Comparison of ENCODE assay signal across 9 mouse cellular contexts in the genomic region with DNA sequence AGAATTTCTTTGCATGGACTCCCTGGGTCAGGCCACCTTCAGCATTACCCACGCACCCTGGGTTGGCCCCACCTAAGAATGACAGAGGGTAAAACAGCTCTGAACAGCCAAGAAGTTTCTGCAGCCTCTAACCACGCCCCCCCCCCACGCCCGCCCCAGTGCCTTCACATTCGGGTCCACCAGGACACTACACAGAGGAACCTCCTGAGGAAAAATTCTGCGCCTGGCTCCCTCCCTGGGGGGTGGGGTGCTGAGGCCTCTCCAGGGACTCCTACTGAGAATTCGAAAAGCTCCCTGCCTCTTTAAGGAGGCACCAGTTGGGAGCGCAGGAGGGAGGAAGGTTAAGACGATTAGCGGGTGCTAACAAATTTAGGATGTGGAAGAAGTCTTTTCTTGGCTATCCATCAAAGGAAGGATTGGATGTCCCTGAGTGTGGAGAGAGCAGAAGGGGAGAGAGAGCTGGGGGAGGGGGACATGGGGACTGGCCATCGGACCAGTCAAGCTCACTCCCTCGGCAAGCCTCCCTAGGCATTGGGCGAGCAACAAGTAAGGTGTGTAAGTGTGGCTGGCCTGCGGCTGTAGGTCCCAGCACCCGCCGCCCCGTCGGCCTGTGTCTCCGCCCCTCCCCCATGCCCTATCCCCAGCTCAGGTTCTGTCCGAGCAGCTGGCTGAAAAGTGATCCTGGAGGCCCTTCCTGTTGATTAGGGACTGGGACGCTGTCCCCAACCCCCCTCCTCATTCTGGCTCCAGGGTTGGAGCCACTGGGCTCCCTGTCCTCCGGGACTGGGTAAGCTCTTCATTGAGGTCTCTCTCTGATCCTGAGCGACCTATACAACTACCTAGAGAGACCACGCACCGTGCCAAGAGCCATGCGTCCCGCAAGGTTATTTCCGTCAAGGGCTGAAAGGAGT. TPM values are rescaled to one million over a fixed set of nuclear protein-coding genes. Genes with fewer than 3 reads are reported as not detected.
A peak's percentile ranks its signal among the peaks of the same experiment; 100 is the strongest.
DNase-seq lines count a peak whose midpoint lies in the region; ATAC-seq and TF ChIP-seq lines count a peak whose summit lies in the region.
"Had no signal": no experiment of that assay in that cellular context is flagged by ENCODE, and none has a peak within 500 bp of the region (broad histone marks: within the 10 kb centered on the region; RNA-seq: fewer than 3 reads in every experiment).

No protein-coding gene starts in this region.

- H3K9me3 ChIP-seq in lung, embryonic 15.5 days = no peaks in the 10 kb centered on the region
- H3K9me3 ChIP-seq in limb, embryonic 14.5 days (ENCODE audit: control insufficient read depth, low read length) = no peaks in the 10 kb centered on the region

- H3K4me1 ChIP-seq in lung, embryonic 15.5 days = peaks cover 47% of the 10 kb centered on the region
- peaks cover 18% of the 10 kb centered on the region for H3K4me1 ChIP-seq in limb, embryonic 14.5 days (ENCODE audit: control insufficient read depth, insufficient read depth, low read length)

- H3K36me3 ChIP-seq in lung, embryonic 15.5 days = no peaks in the 10 kb centered on the region; the same call in 1 of the 2 replicates
- H3K36me3 ChIP-seq in limb, embryonic 14.5 days (ENCODE audit: control insufficient read depth, insufficient read depth, low read length) = no peaks in the 10 kb centered on the region

- peaks cover 4% of the 10 kb centered on the region; the same call in 1 of the 2 replicates for H3K27me3 ChIP-seq in lung, embryonic 15.5 days
- H3K27me3 ChIP-seq in limb, embryonic 14.5 days (ENCODE audit: control insufficient read depth, insufficient read depth, low read length) = no peaks in the 10 kb centered on the region

- WGBS in lung, embryonic 15.5 days = 4% methylated on average over 28 of the region's 28 CpGs
- WGBS in limb, embryonic 14.5 days = 2% methylated on average over 25 of the region's 28 CpGs

- no peak for DNase-seq in lung, postnatal 36 days
- DNase-seq in gastrocnemius, adult 8-10 months (ENCODE audit: low spot score in 2 of 2) = peak; percentile 33 to 57
- DNase-seq in limb, embryonic 14.5 days (ENCODE audit: low spot score) = no peak
- peak; percentile 30 for DNase-seq in skeletal muscle tissue, adult 2 months (ENCODE audit: low read depth, low spot score)
- DNase-seq in thymus, adult 18-20 months = no peak
- DNase-seq in thymus, postnatal 10 days (ENCODE audit: low spot score in 2 of 2) = no peak
- DNase-seq in layer of hippocampus, postnatal 36 days = no peak

- peak overlapping the region; percentile 49 for H3K4me2 ChIP-seq in lung, embryonic 15.5 days
- peak overlapping the region; percentile 38 for H3K4me2 ChIP-seq in limb, embryonic 14.5 days (replicated peaks; ENCODE audit: low read depth, low read length, severe bottlenecking)

- H3K4me3 ChIP-seq in lung, embryonic 15.5 days = peak overlapping the region; percentile 13; the same call in 1 of the 2 replicates
- H3K4me3 ChIP-seq in limb, embryonic 14.5 days (replicated peaks; ENCODE audit: low read length) = peak overlapping the region; percentile 17
- H3K4me3 ChIP-seq: heart, adult 2 months had no signal

- peak; percentile 70; the same call in 1 of the 2 replicates for ATAC-seq in lung, embryonic 15.5 days (ENCODE audit: borderline replicate concordance, extremely low read depth, low FRiP score, low TSS enrichment)
- peak; percentile 67; the same call in 1 of the 2 replicates for ATAC-seq in limb, embryonic 14.5 days (ENCODE audit: low FRiP score, low read depth)

- peak overlapping the region; percentile 33; the same call in 1 of the 2 replicates for H3K27ac ChIP-seq in lung, embryonic 15.5 days
- H3K27ac ChIP-seq in limb, embryonic 14.5 days (replicated peaks; ENCODE audit: low read depth, low read length) = no peak overlapping the region
- H3K27ac ChIP-seq: heart, adult 2 months had no signal

- no peak for TF ChIP-seq POLR2A in limb, embryonic 14.5 days (IDR thresholded peaks at IDR 0.05; ENCODE audit: borderline replicate concordance, extremely low read depth, insufficient read depth, insufficient read length)

- H3K9ac ChIP-seq in lung, embryonic 15.5 days = no peak overlapping the region; the same call in 1 of the 2 replicates
- H3K9ac ChIP-seq in limb, embryonic 14.5 days (ENCODE audit: low read depth, low read length, severe bottlenecking) = no peak overlapping the region; the same call in 1 of the 2 replicates

RNA-seq across cellular contexts. Expression of a gene that starts 42.4 kb away (rescaled TPM):
- polyA plus RNA-seq in lung, embryonic 15.5 days (2015; fragmentation: Nextera tagmentation; extraction: Ambion mirVana) = 32.3 and 32.6 TPM in 2 replicates
- total RNA-seq in gastrocnemius, adult 8-10 months (2022) = 1 to 10 TPM in 1 of 4 experiments, under 1 TPM in 3; 0.59 to 1.1 (median 0.75) TPM
- polyA plus RNA-seq in limb, embryonic 14.5 days (2012; rRNA removed) = 7.0 and 10.2 TPM in 2 replicates
- polyA plus RNA-seq in limb, embryonic 14.5 days (2014; fragmentation: Nextera tagmentation; extraction: Ambion mirVana) = 5.5 and 6.4 TPM in 2 replicates
- 1 to 10 TPM in 1 of 2 experiments, under 1 TPM in 1; 0.80 to 1.7 TPM for total RNA-seq in layer of hippocampus, postnatal 36 days (2021)

Comparison
In these comparisons a context has a peak if more than half of its experiments do, and no peak if none do; other contexts are left out.
1. DNase-seq: peak in gastrocnemius, adult 8-10 months (2 of 2) and skeletal muscle tissue, adult 2 months (single experiment); none in lung, postnatal 36 days (single experiment), limb, embryonic 14.5 days (single experiment), thymus, adult 18-20 months (0 of 2), thymus, postnatal 10 days (0 of 2) and layer of hippocampus, postnatal 36 days (0 of 2).